Mouse (Mus musculus) embryonic facial prominence, embryonic 11.5 days (tissue): Measurements from ENCODE around the gene Ctnna2. TPM values are rescaled to one million over a fixed set of nuclear protein-coding genes. Genes with fewer than 3 reads are reported as not detected.

ENCODE experiments used
- ATAC-seq: fragments of 200-750 bp; cut with Nextera tagmentation; replicated peaks from 2 replicates; pipeline ENCODE4 v1.8.0; 2017; ENCODE audit warnings: low read depth; ENCODE audit not compliant: insufficient number of reproducible peaks, low FRiP score, low TSS enrichment
- DNase-seq: peaks from one replicate; pipeline ENCODE4 v3.0.0-alpha.2; 2015; ENCODE audit warnings: low spot score
- H3K27ac ChIP-seq: fragments of 300-500 bp; sonication (generic); replicated peaks from 2 replicates; pipeline ENCODE4 v1.5.1; 2014; ENCODE audit warnings: mild to moderate bottlenecking, low read depth, low read length, control low read depth
- H3K27me3 ChIP-seq: fragments of 300-500 bp; sonication (generic); 2 replicates; pipeline ENCODE4 v1.6.1; 2014; ENCODE audit warnings: mild to moderate bottlenecking, low read length, moderate library complexity, mixed read lengths; ENCODE audit not compliant: control insufficient read depth, insufficient read depth
- H3K36me3 ChIP-seq: fragments of 300-500 bp; sonication (generic); replicated peaks from 2 replicates; pipeline ENCODE4 v1.6.1; 2014; ENCODE audit warnings: low read depth, mild to moderate bottlenecking, low read length, moderate library complexity, mixed read lengths; ENCODE audit not compliant: control insufficient read depth, insufficient read depth
- H3K4me1 ChIP-seq: fragments of 300-500 bp; sonication (generic); 2 replicates; pipeline ENCODE4 v1.6.1; 2014; ENCODE audit warnings: low read length, mixed read lengths; ENCODE audit not compliant: control insufficient read depth, insufficient read depth
- H3K4me2 ChIP-seq: fragments of 300-500 bp; sonication (generic); 2 replicates; pipeline ENCODE4 v1.6.1; 2014; ENCODE audit warnings: low read depth, mild to moderate bottlenecking, control low read depth, low read length, moderate library complexity
- H3K4me3 ChIP-seq: fragments of 300-500 bp; sonication (generic); 2 replicates; pipeline ENCODE4 v1.5.1; 2014; ENCODE audit warnings: low read depth, low read length, control low read depth
- H3K9ac ChIP-seq: fragments of 300-500 bp; sonication (generic); replicated peaks from 2 replicates; pipeline ENCODE4 v1.6.1; 2014; ENCODE audit warnings: mild to moderate bottlenecking, control low read depth, low read length
- H3K9me3 ChIP-seq: fragments of 300-500 bp; sonication (generic); replicated peaks from 2 replicates; pipeline ENCODE4 v1.6.1; 2016; ENCODE audit warnings: mild to moderate bottlenecking, low read length, inconsistent platforms, mixed read lengths; ENCODE audit not compliant: control insufficient read depth
- WGBS: fragments of 180-500 bp; shearing (Covaris S2); extraction: QIAGEN DNeasy Blood & Tissue Kit; methylation state at CpG from one replicate; pipeline ENCODE4 v1.1.7; 2014; 5-methylcytosine and 5-hydroxymethylcytosine counted together
- polyA plus RNA-seq: library from polyadenylated mRNA; unstranded; fragments of >200 nt; fragmentation: Nextera tagmentation; extraction: Ambion mirVana; gene quantifications from 2 replicates; pipeline ENCODE4 v1.2.1, GENCODE M21; 2014

Ctnna2 gene
- polyA plus RNA-seq, 1 experiment from 2014 or later = 13.7 TPM

GRCm38 (mm10) chr6:77213757-77214409 is 765.6 kb downstream of the Ctnna2 start:
- no peaks in the 10 kb centered on the region; the same call in 1 of the 2 replicates for H3K4me1 ChIP-seq
- DNase-seq (no peak), ATAC-seq (no peak)
- H3K9ac ChIP-seq = no peak overlapping the region
- H3K4me2 ChIP-seq = no peak overlapping the region
- H3K27ac ChIP-seq = no peak overlapping the region
- no peak overlapping the region for H3K4me3 ChIP-seq
- no peaks in the 10 kb centered on the region for H3K9me3 ChIP-seq
- 41% methylated on average over 3 of the region's 3 CpGs for WGBS
- no peaks in the 10 kb centered on the region for H3K36me3 ChIP-seq
- H3K27me3 ChIP-seq = no peaks in the 10 kb centered on the region

- Histone ChIP-seq H3K27me3 (no peaks in the 10 kb centered on the region), H3K36me3 (no peaks in the 10 kb centered on the region), H3K9me3 (no peaks in the 10 kb centered on the region), H3K4me1 (no peaks in the 10 kb centered on the region; the same call in 1 of the 2 replicates), H3K27ac (no peak overlapping the region), H3K4me2 (no peak overlapping the region), H3K4me3 (no peak overlapping the region), H3K9ac (no peak overlapping the region)
- DNase-seq = no peak
- no peak for ATAC-seq
- 80% methylated on average over 3 of the region's 3 CpGs for WGBS
Measured at GRCm38 (mm10) chr6:77209929-77210328, 769.6 kb downstream of the Ctnna2 start.

- 93% methylated on average over 1 of the region's 1 CpGs for WGBS
- H3K9ac ChIP-seq = no peak overlapping the region
- H3K4me2 ChIP-seq = no peak overlapping the region
- no peaks in the 10 kb centered on the region for H3K9me3 ChIP-seq
- no peak overlapping the region for H3K27ac ChIP-seq
- H3K4me3 ChIP-seq = no peak overlapping the region
- DNase-seq (no peak), ATAC-seq (no peak)
- no peaks in the 10 kb centered on the region; the same call in 1 of the 2 replicates for H3K4me1 ChIP-seq
- H3K27me3 ChIP-seq = no peaks in the 10 kb centered on the region
- no peaks in the 10 kb centered on the region for H3K36me3 ChIP-seq
Measured at GRCm38 (mm10) chr6:77209183-77209582, 770.3 kb downstream of the Ctnna2 start.

DNA sequence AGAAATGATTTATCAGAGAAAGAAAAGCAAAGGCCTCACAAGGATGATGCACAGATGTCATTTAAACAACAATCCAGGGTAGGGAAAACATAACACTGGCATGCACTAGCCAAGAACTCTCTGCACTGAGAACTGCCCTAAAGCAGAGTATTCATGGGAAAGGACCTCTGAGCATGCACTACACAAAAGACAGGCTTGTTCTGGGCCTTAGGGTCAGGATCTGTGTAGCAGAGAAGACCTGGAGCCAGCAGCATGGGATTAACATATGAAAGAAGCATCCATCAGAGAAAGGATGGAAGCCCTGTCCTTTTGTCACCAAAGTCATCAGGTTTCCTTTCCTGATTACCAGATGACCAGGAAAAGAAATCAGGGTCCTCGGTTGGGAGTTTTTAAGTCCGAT is 780.1 kb downstream of the Ctnna2 start:
- H3K9ac ChIP-seq = no peak overlapping the region
- no peak for ATAC-seq
- H3K4me1 ChIP-seq = no peaks in the 10 kb centered on the region
- no peak overlapping the region for H3K4me3 ChIP-seq
- H3K27ac ChIP-seq = no peak overlapping the region
- no peaks in the 10 kb centered on the region for H3K27me3 ChIP-seq
- WGBS = 54% methylated on average over 2 of the region's 2 CpGs
- H3K4me2 ChIP-seq = no peak overlapping the region
- no peaks in the 10 kb centered on the region for H3K36me3 ChIP-seq
- DNase-seq = no peak
- no peaks in the 10 kb centered on the region for H3K9me3 ChIP-seq

DNA sequence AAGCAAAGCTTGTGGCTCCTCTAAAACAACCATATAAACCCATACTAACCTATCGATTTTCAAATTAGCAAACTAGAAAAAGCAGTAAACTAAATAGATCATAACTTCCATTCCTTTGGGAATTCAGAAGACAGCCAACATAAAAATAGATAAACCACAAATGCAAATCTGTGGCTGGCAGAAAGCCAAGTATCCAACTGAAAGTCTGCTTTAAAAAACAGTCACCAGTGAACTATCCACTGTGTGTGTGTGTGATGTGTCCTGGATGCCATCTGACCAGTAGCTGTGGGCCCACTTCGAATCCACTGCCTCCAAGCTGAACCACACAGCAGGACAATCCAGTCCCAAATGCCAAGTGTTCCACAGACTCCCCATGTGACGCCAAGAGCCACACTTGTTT is 782.8 kb downstream of the Ctnna2 start:
- 92% methylated on average over 3 of the region's 3 CpGs for WGBS
- Histone ChIP-seq H3K9ac (no peak overlapping the region), H3K4me2 (no peak overlapping the region), H3K9me3 (no peaks in the 10 kb centered on the region), H3K27ac (no peak overlapping the region), H3K4me1 (no peaks in the 10 kb centered on the region), H3K4me3 (no peak overlapping the region), H3K36me3 (no peaks in the 10 kb centered on the region), H3K27me3 (no peaks in the 10 kb centered on the region)
- no peak for ATAC-seq
- DNase-seq = no peak

- H3K9ac ChIP-seq = no peak overlapping the region
- DNase-seq (no peak), ATAC-seq (no peak)
- H3K9me3 ChIP-seq = no peaks in the 10 kb centered on the region
- no peak overlapping the region for H3K4me3 ChIP-seq
- H3K27me3 ChIP-seq = no peaks in the 10 kb centered on the region
- H3K4me1 ChIP-seq = no peaks in the 10 kb centered on the region
- H3K36me3 ChIP-seq = no peaks in the 10 kb centered on the region
- WGBS = 67% methylated on average over 4 of the region's 4 CpGs
- no peak overlapping the region for H3K27ac ChIP-seq
- H3K4me2 ChIP-seq = no peak overlapping the region
Measured at GRCm38 (mm10) chr6:77191635-77192034, 787.9 kb downstream of the Ctnna2 start.

GRCm38 (mm10) chr6:77188628-77189027 is 790.9 kb downstream of the Ctnna2 start:
- no peak overlapping the region for H3K4me3 ChIP-seq
- 58% methylated on average over 2 of the region's 2 CpGs for WGBS
- H3K4me1 ChIP-seq = no peaks in the 10 kb centered on the region
- no peak overlapping the region for H3K9ac ChIP-seq
- H3K4me2 ChIP-seq = no peak overlapping the region
- ATAC-seq (no peak), DNase-seq (no peak)
- no peak overlapping the region for H3K27ac ChIP-seq
- H3K36me3 ChIP-seq = no peaks in the 10 kb centered on the region
- no peaks in the 10 kb centered on the region for H3K9me3 ChIP-seq
- no peaks in the 10 kb centered on the region for H3K27me3 ChIP-seq

- 80% methylated on average over 4 of the region's 4 CpGs for WGBS
- no peaks in the 10 kb centered on the region for H3K9me3 ChIP-seq
- ATAC-seq (no peak), DNase-seq (no peak)
- H3K27ac ChIP-seq = no peak overlapping the region
- no peak overlapping the region for H3K4me2 ChIP-seq
- no peaks in the 10 kb centered on the region for H3K36me3 ChIP-seq
- H3K4me1 ChIP-seq = no peaks in the 10 kb centered on the region
- no peak overlapping the region for H3K4me3 ChIP-seq
- H3K9ac ChIP-seq = no peak overlapping the region
- no peaks in the 10 kb centered on the region for H3K27me3 ChIP-seq
Measured at GRCm38 (mm10) chr6:77185751-77186150, 793.7 kb downstream of the Ctnna2 start.
